In the genomic region with DNA sequence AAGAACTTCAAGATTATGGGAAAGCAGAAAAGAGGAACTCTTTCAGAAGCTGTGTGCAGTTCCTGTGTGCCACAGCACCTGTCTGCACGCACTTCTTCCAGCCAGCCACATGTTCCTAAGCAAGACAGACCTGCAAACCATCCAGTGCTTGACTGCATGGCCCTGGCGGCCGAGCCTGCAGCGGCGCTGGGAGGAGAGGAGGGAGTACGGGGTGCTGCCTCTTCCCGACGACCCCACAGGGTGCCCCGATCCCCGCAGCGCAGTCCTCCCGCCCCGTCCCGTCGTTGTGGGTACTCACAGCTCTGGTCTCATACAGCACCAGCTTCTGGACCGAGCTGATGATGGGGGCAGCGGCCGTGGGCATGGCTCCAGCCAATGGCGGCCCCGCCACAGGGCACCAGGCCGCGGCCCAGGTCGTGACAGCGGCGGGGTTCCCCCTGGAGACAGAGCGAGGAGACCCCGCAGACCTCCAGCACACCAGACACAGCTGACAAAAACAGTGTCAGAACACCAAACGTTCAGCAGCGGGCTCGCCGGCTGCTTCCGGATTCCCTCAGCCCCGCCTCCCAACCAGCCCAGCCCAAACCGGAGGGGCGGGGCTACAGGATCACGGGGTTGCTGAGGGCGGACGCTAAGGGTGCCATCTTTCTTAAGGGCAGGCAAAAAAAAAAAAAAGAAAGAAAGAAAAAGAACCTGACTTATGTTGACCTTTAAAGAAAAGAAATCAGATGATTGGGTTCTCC, we compare ENCODE assay signal across 8 mouse cellular contexts. TPM values are rescaled to one million over a fixed set of nuclear protein-coding genes. Genes with fewer than 3 reads are reported as not detected.
DNase-seq lines count a peak whose midpoint lies in the region; ATAC-seq and TF ChIP-seq lines count a peak whose summit lies in the region.

A gene (minus strand): TSS at position 572 of the 743 bp plus-strand sequence.

- peaks cover 3% of the 10 kb centered on the region for H3K9me3 ChIP-seq in ES-Bruce4 (replicated peaks; ENCODE audit: control insufficient read depth, insufficient read depth, low read length, poor library complexity, severe bottlenecking)
- no peaks in the 10 kb centered on the region for H3K9me3 ChIP-seq in forebrain, embryonic 14.5 days (replicated peaks; ENCODE audit: control insufficient read depth, low read length)

- peak; percentile 82 for ATAC-seq in cerebellum, adult (ENCODE audit: insufficient number of reproducible peaks, low FRiP score, low TSS enrichment)
- ATAC-seq in forebrain, embryonic 14.5 days: peak; percentile 95
- peak; percentile 90 for ATAC-seq in neutrophil, adult 5-6 weeks (ENCODE audit: extremely low read depth, insufficient number of reproducible peaks, low FRiP score, poor library complexity, severe bottlenecking)

- peak; percentile 97 for DNase-seq in forebrain, embryonic 14.5 days (ENCODE audit: low spot score)
- DNase-seq in heart, postnatal 14 days: peak; percentile 89 to 91
- DNase-seq in layer of hippocampus, adult 11-12 months (ENCODE audit: low spot score): peak; percentile 89
- peak; percentile 83 for DNase-seq in lung, adult 2 months
- DNase-seq in thymus, adult 18-20 months: peak; percentile 78 to 84

- under 1% methylated on average over 38 of the region's 38 CpGs for WGBS in forebrain, embryonic 14.5 days
- WGBS in lung, adult 2 months: under 1% methylated on average over 38 of the region's 38 CpGs

- peaks cover 3% of the 10 kb centered on the region for H3K4me1 ChIP-seq in ES-Bruce4 (ENCODE audit: control insufficient read depth, insufficient read depth, low read length)
- peaks cover 8% of the 10 kb centered on the region for H3K4me1 ChIP-seq in forebrain, embryonic 14.5 days (ENCODE audit: control insufficient read depth, insufficient read depth, low read length)
- peaks cover 4% of the 10 kb centered on the region for H3K4me1 ChIP-seq in lung, adult 2 months (ENCODE audit: control insufficient read depth, insufficient read depth, low read length)

- no peaks in the 10 kb centered on the region for H3K36me3 ChIP-seq in ES-Bruce4 (ENCODE audit: control insufficient read depth, insufficient read depth, low read length, poor library complexity, severe bottlenecking)
- H3K36me3 ChIP-seq in forebrain, embryonic 14.5 days (ENCODE audit: control insufficient read depth, insufficient read depth, low read length): no peaks in the 10 kb centered on the region

- TF ChIP-seq POLR2A in ES-Bruce4 (IDR thresholded peaks at IDR 0.05; ENCODE audit: insufficient read depth, low read length): peak; percentile 36
- TF ChIP-seq POLR2A in lung, adult 2 months (IDR thresholded peaks at IDR 0.05; ENCODE audit: borderline replicate concordance, extremely low read depth, low read depth, low read length): peak; percentile 81; the same call in 1 of the 2 replicates

- TF ChIP-seq CTCF in ES-Bruce4 (IDR thresholded peaks at IDR 0.05; ENCODE audit: low read depth, low read length): no peak
- no peak for TF ChIP-seq CTCF in lung, adult 2 months (IDR thresholded peaks at IDR 0.05; ENCODE audit: insufficient read depth, low read length)

- peak within 1 kb of the TSS; percentile 72 for H3K4me3 ChIP-seq in ES-Bruce4 (ENCODE audit: low read depth, low read length)
- peak within 1 kb of the TSS; percentile 76 for H3K4me3 ChIP-seq in forebrain, embryonic 14.5 days (ENCODE audit: low read depth, low read length)
- H3K4me3 ChIP-seq in lung, adult 2 months (replicated peaks; ENCODE audit: extremely low read depth, low read depth, low read length): peak within 1 kb of the TSS; percentile 90

- H3K4me2 ChIP-seq in forebrain, embryonic 14.5 days (ENCODE audit: low read length): peak within 1 kb of the TSS; percentile 88

- H3K27me3 ChIP-seq in ES-Bruce4 (ENCODE audit: control insufficient read depth, insufficient read depth, low read length, poor library complexity, severe bottlenecking): no peaks in the 10 kb centered on the region
- H3K27me3 ChIP-seq in forebrain, embryonic 14.5 days (replicated peaks; ENCODE audit: control insufficient read depth, insufficient read depth, low read length): no peaks in the 10 kb centered on the region

- intact Hi-C loops in heart, postnatal 14 days (cut with DNase I): loop anchor here (5.0 to 10.0 kb wide), 3 partner anchors 152 to 382 kb away; a partner anchor contains a TSS

- TF ChIP-seq EP300 in ES-Bruce4 (IDR thresholded peaks at IDR 0.05; ENCODE audit: insufficient read depth, low read depth, low read length): no peak

- peak within 1 kb of the TSS; percentile 51 for H3K9ac ChIP-seq in ES-Bruce4 (ENCODE audit: low read depth, poor library complexity, severe bottlenecking)
- peak within 1 kb of the TSS; percentile 83 for H3K9ac ChIP-seq in forebrain, embryonic 14.5 days (ENCODE audit: low read length)

- peak within 1 kb of the TSS; percentile 26; the same call in 1 of the 2 replicates for H3K27ac ChIP-seq in ES-Bruce4 (ENCODE audit: insufficient read depth, low read length)
- H3K27ac ChIP-seq in forebrain, embryonic 14.5 days (ENCODE audit: low read depth, low read length): peak within 1 kb of the TSS; percentile 72

RNA-seq across cellular contexts. Expression of the gene that starts here (rescaled TPM):
- polyA plus RNA-seq in ES-Bruce4 (2011; ENCODE audit: insufficient read depth, insufficient read length, low read depth, missing spikeins): 22.0 and 23.6 TPM in 2 replicates
- polyA plus RNA-seq in forebrain, embryonic 14.5 days (2014; fragmentation: Nextera tagmentation; extraction: Ambion mirVana): 33.7 and 36.2 TPM in 2 replicates
- 10 to 100 TPM; 22.6 to 24.3 TPM for total RNA-seq in heart, postnatal 14 days (2021)
- 10.8 and 13.6 TPM in 2 replicates for polyA plus RNA-seq in lung, adult 2 months (2012; rRNA removed)
- 33.6 and 36.2 TPM in 2 replicates for total RNA-seq in neutrophil, adult 5-6 weeks (2017)

Comparison
In these comparisons a context has a peak if more than half of its experiments do, and no peak if none do; other contexts are left out.
1. Peak in every context shown above with its lines: DNase-seq, ATAC-seq, H3K4me3 ChIP-seq and H3K27ac ChIP-seq.